Mouse (Mus musculus) mesoderm, embryonic 11.5 days (tissue): ENCODE measurements around the gene Gm10097.
A peak's percentile ranks its signal among the peaks of the same experiment; 100 is the strongest.

ENCODE experiments used
- DNase-seq: peaks from one replicate; pipeline ENCODE4 v3.0.0-alpha.2; 2012; ENCODE audit warnings: low read depth, low spot score

Gm10097 gene

DNA sequence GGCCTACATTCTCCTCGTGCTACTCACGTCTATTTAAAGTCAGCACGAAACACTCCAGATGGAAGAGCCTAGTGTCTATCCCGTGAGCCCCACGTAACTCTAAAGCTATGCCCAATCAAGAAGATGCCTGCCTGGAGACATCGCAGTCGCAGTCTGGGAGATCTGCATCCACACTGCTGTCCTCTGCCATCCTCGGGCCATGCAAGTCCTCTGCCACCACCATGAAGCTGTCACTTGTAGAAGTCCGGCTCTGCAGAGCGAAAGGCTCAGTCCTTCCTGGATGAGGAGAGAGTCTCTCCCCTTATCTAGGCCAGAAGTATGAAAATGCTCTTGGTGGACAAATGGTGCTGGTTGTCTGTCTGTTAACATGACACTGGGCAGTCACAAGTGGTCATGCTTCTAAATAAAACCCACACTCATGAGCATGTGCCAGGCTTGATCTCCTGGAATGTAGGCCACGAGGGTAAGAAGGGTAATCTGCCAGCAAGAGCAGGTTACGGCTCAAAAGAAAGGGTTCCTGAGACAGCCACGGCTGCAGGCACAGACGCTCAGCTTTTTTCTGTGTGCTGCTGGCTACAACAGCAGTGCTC is at the start of gene Gm10097:
Gm10097 (plus strand) TSS at position 517 of the 590 bp plus-strand sequence.
- DNase-seq, result no peak

- no peak for DNase-seq
These were observed 43.1 kb upstream of the Gm10097 start for GRCm38 (mm10) chr10:5025906-5026305.

- no peak for DNase-seq
These were observed 41.8 kb upstream of the Gm10097 start for GRCm38 (mm10) chr10:5027208-5027607.

GRCm38 (mm10) chr10:5028301-5028700 is 40.7 kb upstream of the Gm10097 start:
- DNase-seq, result no peak

DNA sequence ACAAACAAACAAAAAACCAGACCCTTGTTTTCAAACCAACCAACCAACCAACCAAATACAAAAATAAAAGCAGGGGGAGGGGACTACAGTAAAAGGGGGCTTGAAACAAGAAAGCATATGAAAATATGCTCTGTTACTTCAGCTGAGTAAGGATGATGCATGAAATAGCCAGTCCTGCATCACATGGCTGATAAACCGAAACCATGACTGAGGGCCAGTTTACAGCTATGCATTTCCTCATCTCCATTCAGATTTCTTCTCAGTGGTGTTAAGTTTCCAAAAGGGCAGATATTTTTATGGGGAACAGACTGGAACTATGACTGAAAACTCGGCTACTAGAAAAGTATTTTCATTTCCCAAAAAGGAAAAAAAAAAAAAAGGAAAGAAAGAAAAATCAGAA is 39.8 kb upstream of the Gm10097 start:
- DNase-seq, result no peak

GRCm38 (mm10) chr10:5029883-5030282 is 39.1 kb upstream of the Gm10097 start:
- DNase-seq, result no peak

- peak; percentile 22 for DNase-seq
These were observed 36.6 kb upstream of the Gm10097 start for GRCm38 (mm10) chr10:5032192-5033048.

DNA sequence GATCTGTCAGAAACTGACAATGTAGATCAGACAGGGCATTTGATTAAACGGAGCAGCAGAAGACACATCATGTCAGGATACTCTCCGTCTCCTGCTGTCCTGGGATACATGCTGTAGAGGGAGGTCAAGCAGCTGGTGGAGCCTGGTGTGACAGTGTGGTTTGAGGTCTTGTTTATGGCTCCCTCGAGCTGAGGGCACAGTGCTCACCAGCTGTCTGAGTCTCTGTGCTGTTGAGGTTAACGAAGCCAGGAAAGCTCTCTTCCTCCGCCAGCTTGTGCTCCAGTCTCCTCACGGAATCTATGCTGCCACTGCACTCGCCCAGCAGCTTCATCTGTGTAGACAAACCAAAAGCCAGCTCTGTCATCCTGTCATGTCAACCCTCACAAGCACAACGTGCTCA is 27.7 kb upstream of the Gm10097 start:
- DNase-seq, result no peak

- no peak for DNase-seq
These were observed 24.5 kb upstream of the Gm10097 start for GRCm38 (mm10) chr10:5044481-5044880.

DNA sequence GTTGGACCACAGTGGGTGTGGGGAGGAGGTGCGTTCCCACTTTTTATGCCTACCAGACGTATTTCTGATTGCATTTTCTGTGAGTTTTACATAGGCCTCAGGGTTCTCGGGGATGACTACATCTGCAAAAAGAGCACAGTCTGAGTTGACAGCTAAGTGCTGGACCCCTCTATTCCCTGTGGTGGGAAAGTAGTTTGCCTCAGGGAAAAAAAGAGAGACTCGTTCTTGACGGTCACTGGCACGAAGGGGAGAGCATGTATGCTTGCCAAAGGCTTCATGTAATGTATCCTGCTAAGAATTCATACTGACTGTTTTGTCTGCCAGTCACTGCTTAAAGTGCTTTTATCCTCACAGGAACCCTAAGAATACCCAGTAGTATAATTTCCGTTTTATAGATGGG is 23.8 kb upstream of the Gm10097 start:
- DNase-seq, result no peak

DNA sequence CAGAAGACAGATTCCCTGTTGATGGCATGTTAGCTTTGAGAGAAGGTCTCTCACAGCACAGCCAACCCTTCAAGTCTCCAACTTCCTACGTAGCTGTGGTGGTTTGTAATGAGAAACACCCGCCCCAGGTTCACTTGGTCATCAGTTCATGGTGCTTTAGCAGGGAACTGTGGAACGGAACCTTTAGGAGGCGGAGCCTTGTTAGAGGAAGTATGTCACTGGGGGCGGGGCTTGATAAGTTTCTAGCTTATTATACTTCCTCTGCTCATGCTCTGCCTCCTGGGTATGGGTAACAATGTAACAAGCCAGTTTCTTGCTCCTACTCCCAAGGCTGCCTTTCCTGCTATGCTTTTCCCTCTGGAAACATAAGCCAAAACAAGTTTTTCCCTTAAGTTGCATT is 23.3 kb upstream of the Gm10097 start:
- no peak for DNase-seq

- no peak for DNase-seq
These were observed 12.7 kb upstream of the Gm10097 start for GRCm38 (mm10) chr10:5056243-5056735.

GRCm38 (mm10) chr10:5056940-5057339 is 12.1 kb upstream of the Gm10097 start:
- no peak for DNase-seq

DNA sequence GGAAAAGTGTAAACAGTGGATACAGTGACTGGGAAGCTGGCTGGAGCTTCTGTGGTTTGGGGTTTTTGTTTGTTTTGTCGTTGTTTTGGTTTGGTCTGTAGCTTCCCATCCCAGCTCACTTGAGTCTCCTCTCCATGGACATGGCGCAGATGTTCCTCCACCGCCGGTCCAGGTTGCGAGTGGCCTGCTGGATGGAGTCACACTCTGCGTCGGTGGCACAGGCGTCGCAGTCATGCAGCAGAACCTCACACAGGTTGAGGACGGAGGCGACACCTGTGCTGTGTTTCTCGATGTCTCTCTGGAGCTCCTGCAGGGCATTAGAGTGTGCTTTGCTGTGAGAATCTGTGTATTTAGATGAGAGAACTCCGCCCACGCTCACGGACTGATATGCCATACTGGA is 11.3 kb upstream of the Gm10097 start:
- no peak for DNase-seq

- no peak for DNase-seq
These were observed 10.1 kb upstream of the Gm10097 start for GRCm38 (mm10) chr10:5058876-5059275.

GRCm38 (mm10) chr10:5059983-5060382 is 9.0 kb upstream of the Gm10097 start:
- no peak for DNase-seq

DNA sequence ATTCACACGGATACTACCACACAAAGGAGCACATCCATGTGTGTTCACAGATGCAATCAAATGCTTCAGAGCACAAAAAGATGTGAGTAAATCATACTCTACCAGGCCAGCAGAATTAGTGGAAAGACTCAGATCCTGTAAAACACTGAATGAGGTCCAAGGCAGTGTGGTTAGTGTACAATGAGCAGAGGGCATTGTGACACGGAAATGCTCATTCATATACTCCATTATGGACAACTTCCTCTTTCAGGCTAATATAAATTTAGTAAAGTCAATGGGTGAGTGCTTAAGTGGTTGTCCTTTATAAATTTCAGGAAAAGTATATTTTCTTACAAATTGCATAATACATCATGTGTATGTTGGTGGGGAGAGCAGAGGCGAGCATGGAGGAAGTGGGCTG is 1.9 kb upstream of the Gm10097 start:
- DNase-seq, result no peak

DNA sequence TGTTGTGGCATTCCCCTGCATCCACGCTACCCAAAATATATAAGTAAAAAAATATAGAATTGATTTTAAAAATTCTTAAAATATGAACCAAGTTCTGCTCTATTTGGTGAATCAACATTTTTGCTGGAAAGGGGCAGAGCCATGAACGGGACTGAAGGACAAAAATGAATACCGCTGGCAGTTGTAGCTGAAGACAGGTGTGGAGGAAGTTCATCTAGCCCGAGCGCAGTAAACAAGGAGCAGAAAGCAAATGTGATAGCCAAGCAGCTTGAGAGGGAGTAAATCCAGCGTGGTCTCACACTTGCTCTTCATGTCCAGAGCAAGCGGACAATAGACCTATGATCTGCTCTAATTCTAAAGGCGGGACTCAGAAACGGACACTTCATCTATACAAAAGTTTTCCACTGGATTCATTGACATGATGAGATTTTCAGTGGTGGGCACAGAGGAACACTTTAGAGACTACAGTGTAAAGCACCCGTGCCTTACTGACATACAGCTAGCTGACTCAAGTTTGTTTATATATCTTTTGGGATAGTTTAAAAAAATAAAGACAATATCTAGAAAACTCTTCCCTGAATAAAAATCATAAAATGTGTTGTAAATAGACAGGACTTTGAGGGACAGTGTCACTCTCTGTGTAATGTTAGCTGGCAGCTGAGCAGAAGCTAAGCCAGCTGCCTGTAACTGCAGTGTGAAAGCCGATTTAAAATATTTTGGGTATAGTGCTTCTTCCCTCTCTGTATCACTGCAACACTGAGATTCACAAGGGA is 1.4 kb downstream of the Gm10097 start:
- no peak for DNase-seq

DNA sequence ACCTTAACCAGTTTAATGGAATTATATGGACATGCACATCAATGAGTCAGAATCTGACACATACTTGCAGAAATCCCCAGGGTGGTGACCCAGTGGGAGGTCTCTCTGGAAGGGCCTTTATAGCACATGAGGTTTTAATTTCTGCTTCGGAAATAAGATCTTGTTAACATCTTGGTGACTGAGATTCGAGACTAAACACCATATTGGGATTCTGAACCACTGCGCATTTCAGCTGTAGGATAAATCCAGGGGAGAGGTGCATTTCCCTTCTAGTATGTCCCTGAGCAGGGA is 1.9 kb downstream of the Gm10097 start:
- peak; percentile 34 for DNase-seq

DNA sequence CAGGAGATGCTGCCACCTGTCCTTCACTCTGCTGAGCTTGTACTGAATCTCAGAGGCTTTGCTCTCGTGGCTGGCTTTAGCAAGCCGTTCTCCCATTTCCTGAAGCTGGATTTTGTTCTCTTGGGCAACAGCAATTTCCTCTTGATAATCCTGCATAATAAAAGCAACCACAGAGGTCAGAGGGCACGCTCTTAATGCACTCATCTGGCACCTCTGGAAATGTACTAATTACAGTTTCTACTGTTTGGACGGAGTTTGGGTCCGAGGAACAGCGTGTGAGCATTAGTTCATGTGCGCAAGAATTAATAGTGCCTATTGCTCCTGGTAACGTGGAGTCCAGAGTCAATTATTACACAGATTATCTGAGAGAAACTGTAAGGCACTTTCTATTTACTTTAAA is 3.1 kb downstream of the Gm10097 start:
- DNase-seq, result no peak

DNA sequence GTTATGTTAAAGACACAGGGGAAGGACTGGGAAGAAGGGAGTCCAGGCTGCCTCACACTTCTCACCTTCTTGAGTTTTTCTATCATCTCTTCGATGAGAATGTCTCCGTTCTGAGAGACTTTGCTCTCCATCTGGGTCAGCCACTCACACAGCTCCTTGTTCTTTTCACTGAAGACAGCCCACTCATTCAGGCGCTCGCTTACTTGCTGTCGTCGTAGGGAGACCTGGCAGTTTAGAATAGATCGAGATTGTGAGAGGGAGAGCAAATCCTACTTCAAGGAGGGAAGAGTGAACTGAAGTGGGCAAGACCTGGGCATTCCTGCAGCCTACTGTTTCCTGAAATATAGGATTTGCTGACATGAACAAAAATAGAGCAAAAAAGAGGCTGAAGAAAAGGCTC is 6.7 kb downstream of the Gm10097 start:
- no peak for DNase-seq

DNA sequence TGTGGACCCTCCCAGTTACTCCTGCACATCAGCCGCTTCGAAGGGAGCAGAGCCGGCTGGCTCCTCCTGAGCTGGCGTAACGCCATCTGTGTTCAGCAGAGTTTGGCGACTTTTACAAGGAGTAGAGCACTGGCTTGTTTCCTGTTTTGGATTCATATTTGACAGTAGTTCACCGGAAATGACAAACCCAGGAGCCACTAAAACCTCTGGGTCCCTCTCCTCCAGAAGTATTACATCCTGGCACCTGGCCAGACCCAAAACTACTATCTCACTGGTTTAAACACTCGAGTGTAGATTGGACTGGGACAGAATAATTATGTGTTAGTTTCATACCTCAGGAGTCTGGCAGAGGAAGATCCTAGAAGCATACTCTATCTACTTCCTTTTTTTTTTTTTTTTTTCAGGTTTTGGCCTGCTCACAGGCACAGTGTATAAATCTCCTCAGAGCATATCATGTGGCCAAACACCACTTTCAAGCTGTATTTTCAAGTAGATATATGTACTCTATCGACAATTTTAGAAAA is 11.0 kb downstream of the Gm10097 start:
- DNase-seq, result no peak
